In genomic region chr17:46745506-46745905, GRCm38 (mm10) we compare ENCODE assay signal across 14 mouse cellular contexts.
"Had no signal": no experiment of that assay in that cellular context is flagged by ENCODE, and none has a peak within 500 bp of the region (broad histone marks: within the 10 kb centered on the region; RNA-seq: fewer than 3 reads in every experiment).

No protein-coding gene starts in this region.

- DNase-seq: gastrocnemius, postnatal 14 days; gastrocnemius, postnatal 36 days; heart, adult 11 months; heart, adult 2 months; heart, postnatal 14 days; heart, postnatal 36 days; kidney, adult 11 months; kidney, adult 2 months; kidney, adult 9 months; kidney, postnatal 14 days; kidney, postnatal 36 days; layer of hippocampus, adult 9-11 months; layer of hippocampus, postnatal 36 days; left cerebral cortex, postnatal 4 days had no signal
